Mouse (Mus musculus) testis, adult 2 months (tissue): ENCODE data around the gene Olfr1410. TPM values are rescaled to one million over a fixed set of nuclear protein-coding genes. Genes with fewer than 3 reads are reported as not detected.

Source experiments
- H3K27ac ChIP-seq: fragments of 200-500 bp; 2 replicates; pipeline ENCODE4 v1.5.1; 2012; ENCODE audit warnings: low read depth, low read length; ENCODE audit not compliant: control insufficient read depth, insufficient read depth
- H3K27me3 ChIP-seq: fragments of 200-500 bp; 2 replicates; pipeline ENCODE4 v1.6.1; 2012; ENCODE audit warnings: mild to moderate bottlenecking, low read length, moderate library complexity; ENCODE audit not compliant: control insufficient read depth, insufficient read depth
- H3K36me3 ChIP-seq: fragments of 200-500 bp; 2 replicates; pipeline ENCODE4 v1.6.1; 2012; ENCODE audit warnings: mild to moderate bottlenecking, low read length; ENCODE audit not compliant: control insufficient read depth, insufficient read depth
- H3K4me1 ChIP-seq: fragments of 200-500 bp; 2 replicates; pipeline ENCODE4 v1.6.1; 2012; ENCODE audit warnings: low read length; ENCODE audit not compliant: control insufficient read depth, insufficient read depth
- H3K4me3 ChIP-seq: fragments of 200-500 bp; 2 replicates; pipeline ENCODE4 v1.5.1; 2012; ENCODE audit warnings: low read depth, mild to moderate bottlenecking, low read length, moderate library complexity, mixed read lengths; ENCODE audit not compliant: control insufficient read depth
- CTCF ChIP-seq: fragments of 200-500 bp; IDR thresholded peaks from 2 replicates; pipeline ENCODE4 v1.5.1; 2012; ENCODE audit warnings: low read depth, mild to moderate bottlenecking, inconsistent platforms, low read length, moderate library complexity; ENCODE audit not compliant: control insufficient read depth, insufficient read depth, insufficient replicate concordance
- POLR2A ChIP-seq: fragments of 200-500 bp; IDR thresholded peaks from 2 replicates; pipeline ENCODE4 v1.6.1; 2012; ENCODE audit warnings: low read depth, mild to moderate bottlenecking, inconsistent platforms, low read length, moderate library complexity; ENCODE audit not compliant: control insufficient read depth
- polyA plus RNA-seq: library from polyadenylated mRNA; depleted of rRNA; stranded (reverse); fragments of >200 nt; gene quantifications from 2 replicates; pipeline ENCODE4 v1.2.3, GENCODE M21; 2012; rRNA removed

The Olfr1410 gene
- polyA plus RNA-seq = 0.06 TPM in 2 replicates

DNA sequence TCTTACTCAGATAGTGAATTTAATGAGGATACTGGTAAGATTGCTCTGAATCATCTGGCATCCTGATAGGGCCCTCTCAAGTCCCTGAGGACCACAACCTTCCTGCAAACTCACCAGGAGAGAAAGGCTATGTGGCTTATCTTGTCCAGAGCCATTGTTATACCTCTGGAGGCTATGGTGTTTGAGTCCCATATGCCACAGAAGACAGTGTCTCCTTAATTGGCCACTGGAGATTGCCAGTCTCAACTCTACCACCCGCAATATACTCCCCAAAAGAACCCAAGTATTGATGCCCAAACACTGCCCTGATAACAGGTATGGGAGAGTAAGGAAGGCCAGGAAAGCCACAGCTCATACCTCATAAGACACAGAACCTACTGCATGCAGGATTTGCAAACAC is at the start of gene Olfr1410:
Olfr1410 (plus strand) TSS at position 301 of the 400 bp plus-strand sequence.
- TF ChIP-seq CTCF (no peak), POLR2A (no peak)
- H3K36me3 ChIP-seq = no peaks in the 10 kb centered on the region
- H3K4me3 ChIP-seq = no peak within 1 kb of the TSS
- no peak within 1 kb of the TSS for H3K27ac ChIP-seq
- H3K27me3 ChIP-seq = no peaks in the 10 kb centered on the region
- no peaks in the 10 kb centered on the region for H3K4me1 ChIP-seq

DNA sequence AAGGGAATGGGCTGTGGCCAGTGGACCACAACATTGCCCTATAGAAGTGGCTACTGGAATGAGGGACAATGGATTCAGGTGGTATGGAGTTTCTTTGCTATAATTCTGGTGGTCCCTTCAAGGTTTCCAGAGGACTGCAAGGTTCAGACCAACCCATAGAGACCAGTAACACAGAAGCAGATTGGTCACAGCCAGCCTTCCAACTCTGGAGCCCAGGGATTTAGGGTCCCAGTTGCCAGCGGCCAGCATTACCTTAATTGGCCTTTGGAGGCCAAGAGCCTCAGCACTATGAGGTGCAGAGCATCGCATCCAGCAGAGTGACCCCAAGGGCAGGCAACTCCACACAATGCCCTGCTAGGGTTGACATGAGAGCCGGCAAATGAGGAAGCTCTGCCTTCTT is 34.6 kb upstream of the Olfr1410 start, which contains the start of gene Olfr1413:
Olfr1413 (plus strand) TSS at position 301 of the 400 bp plus-strand sequence.
- H3K36me3 ChIP-seq = no peaks in the 10 kb centered on the region
- TF ChIP-seq CTCF (no peak), POLR2A (no peak)
- no peak within 1 kb of the TSS for H3K27ac ChIP-seq
- no peaks in the 10 kb centered on the region for H3K27me3 ChIP-seq
- no peaks in the 10 kb centered on the region for H3K4me1 ChIP-seq
- peak within 1 kb of the TSS; percentile 69 for H3K4me3 ChIP-seq

DNA sequence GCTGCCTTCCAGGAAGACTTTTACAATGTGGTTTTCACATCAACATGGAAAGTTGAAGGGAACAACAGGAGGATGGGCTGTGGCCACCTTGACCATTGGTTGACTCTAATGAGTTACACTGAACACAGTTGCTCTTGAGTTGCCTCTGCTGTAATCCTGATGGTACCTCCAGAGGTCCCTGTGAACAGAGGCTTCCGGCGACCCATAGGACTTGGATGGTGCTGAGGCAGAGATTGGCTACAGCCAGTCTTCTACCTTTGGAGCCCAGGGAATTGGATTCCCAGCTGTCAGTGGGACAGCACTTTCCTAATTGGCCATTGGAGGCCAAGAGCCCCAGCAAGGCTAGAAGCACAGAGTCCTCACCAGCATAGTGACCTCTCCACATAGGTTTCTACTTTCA is 20.1 kb upstream of the Olfr1410 start, which contains the start of gene Olfr1412:
Olfr1412 (plus strand) TSS at position 301 of the 400 bp plus-strand sequence.
- no peaks in the 10 kb centered on the region for H3K36me3 ChIP-seq
- TF ChIP-seq POLR2A = no peak
- no peak for TF ChIP-seq CTCF
- no peaks in the 10 kb centered on the region for H3K4me1 ChIP-seq
- H3K27ac ChIP-seq = no peak within 1 kb of the TSS
- H3K27me3 ChIP-seq = no peaks in the 10 kb centered on the region
- H3K4me3 ChIP-seq = no peak within 1 kb of the TSS

DNA sequence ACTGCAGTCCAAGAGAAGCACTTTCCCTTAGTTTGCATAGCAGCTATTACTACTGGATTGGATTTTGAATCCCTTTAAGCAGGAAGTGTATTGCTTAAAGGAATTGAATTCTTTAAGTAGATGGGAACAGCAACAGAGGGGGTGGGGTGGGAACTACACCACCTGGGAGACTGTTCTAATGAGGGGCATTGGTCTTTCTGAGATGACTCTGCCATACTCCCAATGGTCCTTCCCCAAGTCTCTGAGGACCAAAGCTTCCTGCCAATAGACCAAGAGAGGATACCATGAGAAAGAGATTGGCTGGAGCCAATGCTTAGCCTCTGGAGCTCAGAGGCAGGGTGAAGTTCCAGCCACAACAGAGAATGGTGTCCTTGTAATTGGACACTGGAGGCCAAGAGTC is 11.5 kb upstream of the Olfr1410 start, which contains the start of gene Olfr1411:
Olfr1411 (plus strand) TSS at position 301 of the 400 bp plus-strand sequence.
- Histone ChIP-seq H3K27ac (no peak within 1 kb of the TSS), H3K36me3 (no peaks in the 10 kb centered on the region), H3K27me3 (no peaks in the 10 kb centered on the region), H3K4me1 (no peaks in the 10 kb centered on the region), H3K4me3 (no peak within 1 kb of the TSS)
- no peak for TF ChIP-seq POLR2A

DNA sequence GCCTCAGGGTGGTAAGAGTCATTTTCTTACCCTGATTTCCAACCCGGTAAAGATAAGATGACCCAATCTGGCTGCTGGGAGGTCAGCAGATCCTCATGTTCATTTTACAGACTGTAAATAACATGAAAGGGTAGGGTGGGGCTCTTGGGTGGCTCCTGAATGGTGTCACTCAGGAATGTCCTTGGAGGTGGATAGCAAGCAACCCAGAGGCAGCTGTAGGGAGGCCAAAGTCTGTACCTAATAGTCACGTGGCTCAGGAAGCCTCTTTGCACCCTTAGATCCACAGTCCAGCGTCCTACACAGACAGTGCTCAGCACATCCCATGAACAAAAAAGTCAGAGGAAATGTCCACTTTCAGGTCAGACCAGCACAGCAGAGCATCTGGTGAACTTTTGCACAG is 9.6 kb upstream of the Olfr1410 start:
- Histone ChIP-seq H3K4me1 (no peaks in the 10 kb centered on the region), H3K36me3 (no peaks in the 10 kb centered on the region), H3K27ac (no peak overlapping the region), H3K4me3 (no peak overlapping the region), H3K27me3 (no peaks in the 10 kb centered on the region)
- TF ChIP-seq CTCF (no peak), POLR2A (no peak)

DNA sequence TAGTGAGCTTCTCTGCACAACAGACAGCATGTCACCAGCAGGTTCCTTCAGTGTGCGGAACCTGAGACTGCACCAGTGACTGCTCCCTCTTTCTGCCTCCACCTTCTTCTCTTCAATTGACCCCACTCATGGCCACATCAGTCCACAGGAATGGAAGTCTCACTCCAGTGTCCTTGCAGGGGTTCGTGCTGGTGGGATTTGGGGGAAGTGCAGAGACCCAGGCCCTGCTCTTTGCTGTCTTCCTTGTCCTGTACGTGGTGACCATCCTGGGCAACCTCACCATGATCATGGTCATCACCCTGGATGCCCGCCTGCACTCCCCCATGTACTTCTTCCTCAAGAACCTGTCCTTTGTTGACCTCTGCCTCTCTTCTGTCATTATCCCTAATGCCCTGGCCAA is 2.1 kb downstream of the Olfr1410 start:
- H3K4me1 ChIP-seq = no peaks in the 10 kb centered on the region
- H3K4me3 ChIP-seq = no peak overlapping the region
- TF ChIP-seq CTCF = no peak
- TF ChIP-seq POLR2A = no peak
- H3K27me3 ChIP-seq = no peaks in the 10 kb centered on the region
- no peak overlapping the region for H3K27ac ChIP-seq
- H3K36me3 ChIP-seq = no peaks in the 10 kb centered on the region

DNA sequence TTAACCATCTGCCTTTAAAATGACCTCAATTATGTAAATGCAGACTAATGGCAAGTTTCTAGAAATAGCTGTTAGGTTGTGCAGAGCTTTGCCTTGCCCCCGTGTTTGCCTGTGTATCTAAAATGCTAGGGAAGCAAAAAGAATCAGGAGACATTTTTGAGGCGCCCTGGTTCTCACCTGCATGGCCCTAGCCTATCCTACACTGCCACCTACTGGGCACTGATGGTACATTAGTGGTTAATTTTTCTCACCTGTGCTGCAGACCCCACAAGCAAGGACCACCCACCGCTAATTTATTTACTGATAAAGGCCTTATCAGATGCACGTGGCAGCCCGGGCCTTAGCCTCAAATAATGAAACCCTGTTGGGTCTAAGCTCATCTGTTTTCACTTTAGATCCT is 5.4 kb downstream of the Olfr1410 start:
- Histone ChIP-seq H3K27me3 (no peaks in the 10 kb centered on the region), H3K4me3 (no peak overlapping the region), H3K36me3 (no peaks in the 10 kb centered on the region), H3K27ac (no peak overlapping the region), H3K4me1 (no peaks in the 10 kb centered on the region)
- TF ChIP-seq CTCF (peak; percentile 69; the same call in 1 of the 2 replicates), POLR2A (no peak)

DNA sequence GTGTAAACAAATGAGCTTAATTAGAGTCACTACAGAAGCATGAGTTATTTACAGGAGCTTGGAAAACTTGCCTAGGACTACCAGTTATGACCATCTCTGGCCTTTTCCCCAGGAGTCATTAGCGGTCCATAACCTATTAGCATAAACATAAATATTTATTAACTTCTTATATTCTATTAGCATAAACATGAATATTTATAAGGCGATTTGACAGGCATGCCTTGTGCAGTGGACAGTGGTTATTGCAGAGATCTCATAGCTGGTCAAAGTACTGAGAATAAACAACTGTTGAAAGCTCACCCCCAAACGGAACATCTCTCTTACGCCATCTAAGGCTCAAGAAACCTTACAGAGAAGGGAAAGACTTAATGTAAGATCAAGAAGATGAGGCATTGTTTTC is 7.6 kb downstream of the Olfr1410 start:
- TF ChIP-seq POLR2A (no peak), CTCF (no peak)
- H3K36me3 ChIP-seq = no peaks in the 10 kb centered on the region
- no peaks in the 10 kb centered on the region; the same call in 1 of the 2 replicates for H3K4me1 ChIP-seq
- no peak overlapping the region for H3K27ac ChIP-seq
- H3K4me3 ChIP-seq = no peak overlapping the region
- H3K27me3 ChIP-seq = no peaks in the 10 kb centered on the region
